Mouse (Mus musculus) T-helper 1 cell (primary cell): ENCODE data around the gene Cdt1.

Experiments
- in situ Hi-C: fragments of 300-600 bp; cut with MboI, MseI; formaldehyde crosslinking; loops from one replicate; pipeline ENCODE4 v1.15.1; 2025; ENCODE audit warnings: high pct_unique_total_duplicates

Gene Cdt1

DNA sequence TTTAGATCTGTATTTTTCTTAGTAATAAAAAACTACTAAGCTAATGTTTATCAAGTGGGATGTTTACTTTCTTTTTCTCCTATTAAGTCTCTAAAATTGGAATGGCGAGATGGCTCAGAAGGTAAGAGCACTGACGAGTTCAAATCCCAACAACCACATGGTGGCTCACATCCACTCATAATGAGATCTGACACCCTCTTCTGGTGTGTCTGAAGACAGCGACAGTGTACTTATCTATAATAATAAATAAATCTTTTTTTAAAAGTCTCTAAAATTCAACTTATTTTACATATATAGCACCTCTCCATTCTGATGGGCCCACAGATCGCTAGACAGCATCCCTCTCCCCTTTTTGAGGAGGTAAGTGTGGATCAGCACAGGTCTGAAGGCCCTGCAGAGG lies 42.4 kb downstream of the Cdt1 start:
- in situ Hi-C loops = loop anchor here (10.0 kb wide), 1 partner anchor 615 kb away; no protein-coding TSS in a partner anchor

DNA sequence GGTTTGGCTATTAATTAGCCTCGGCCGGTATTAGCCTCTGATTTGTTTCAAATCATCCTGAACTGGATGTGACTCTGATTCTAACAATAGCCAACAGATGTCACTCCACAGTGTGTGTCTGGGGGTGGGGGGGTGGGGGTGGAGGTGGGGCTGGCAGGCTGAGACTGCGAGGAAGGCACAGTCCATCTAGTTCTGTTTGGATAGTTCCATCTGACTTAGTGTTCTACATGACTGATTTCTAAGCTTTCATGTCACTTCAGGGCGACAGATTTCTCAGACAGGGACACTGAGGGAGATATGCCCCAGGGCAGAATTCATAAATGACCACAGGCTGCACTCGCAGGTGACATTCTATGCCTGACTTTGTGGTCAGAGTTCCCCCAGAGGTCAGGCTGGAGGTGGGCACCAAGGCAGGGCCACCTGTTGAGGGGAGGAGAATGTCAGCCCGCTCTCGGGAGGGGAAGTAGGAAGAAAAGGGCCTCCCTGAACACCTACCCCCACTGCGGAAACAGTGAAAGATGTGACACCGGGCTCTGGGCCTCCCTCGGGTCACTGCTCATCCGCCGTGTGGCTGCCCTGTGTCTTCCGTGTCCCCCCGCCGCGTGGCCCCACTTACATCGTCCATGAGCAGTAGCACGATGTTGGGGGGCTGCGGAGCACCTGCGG lies 42.9 kb downstream of the Cdt1 start:
- in situ Hi-C loops = loop anchor here (10.0 kb wide), 1 partner anchor 616 kb away; no protein-coding TSS in a partner anchor

DNA sequence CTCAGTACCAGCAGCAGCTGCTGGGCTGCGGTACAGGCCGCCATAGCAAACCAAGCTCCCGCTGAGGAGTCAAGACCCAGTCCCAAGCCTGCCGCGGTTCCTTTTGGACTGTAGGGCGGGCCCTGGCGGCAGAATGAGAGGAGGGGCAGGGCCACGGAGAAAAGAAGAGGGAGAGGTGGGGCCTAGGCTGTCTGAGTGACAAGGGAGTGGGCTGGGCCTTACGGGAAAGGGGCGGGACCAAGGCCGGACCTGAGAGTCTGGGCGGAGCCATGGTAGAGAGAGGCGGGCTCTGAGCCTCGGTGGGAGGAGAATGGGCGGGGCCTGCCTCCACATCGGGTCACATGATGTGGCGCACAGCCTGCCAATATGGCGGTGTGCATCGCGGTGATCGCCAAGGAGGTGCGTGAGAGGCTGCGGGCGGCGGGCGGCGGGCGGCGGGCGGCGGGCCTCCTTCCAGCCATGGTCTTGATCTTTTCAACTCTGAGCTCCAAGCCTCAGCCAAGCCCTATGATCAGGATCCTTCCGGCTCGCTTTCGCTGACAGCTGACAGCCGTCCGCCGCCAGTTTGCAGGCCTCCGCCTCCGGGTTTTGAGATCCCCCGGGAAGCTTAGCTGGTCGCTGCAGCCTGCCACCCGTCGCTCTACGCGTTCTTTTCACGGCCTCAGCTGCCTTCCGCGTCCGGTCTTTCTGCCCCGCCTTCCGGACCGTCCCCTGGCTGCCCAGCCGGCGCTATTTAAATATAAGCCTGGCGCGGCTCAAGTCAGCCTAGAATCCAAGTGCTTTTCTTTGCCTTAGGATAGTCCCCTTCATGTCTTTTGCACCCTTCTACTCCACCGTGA lies 43.7 kb downstream of the Cdt1 start, which contains the start of the genes Galns and Trappc2l:
Galns (minus strand) TSS at position 169 of the 839 bp plus-strand sequence.
Trappc2l (plus strand) TSS at position 346 of the 839 bp plus-strand sequence.
- in situ Hi-C loops = loop anchor here (10.0 kb wide), 1 partner anchor 617 kb away; no protein-coding TSS in a partner anchor

DNA sequence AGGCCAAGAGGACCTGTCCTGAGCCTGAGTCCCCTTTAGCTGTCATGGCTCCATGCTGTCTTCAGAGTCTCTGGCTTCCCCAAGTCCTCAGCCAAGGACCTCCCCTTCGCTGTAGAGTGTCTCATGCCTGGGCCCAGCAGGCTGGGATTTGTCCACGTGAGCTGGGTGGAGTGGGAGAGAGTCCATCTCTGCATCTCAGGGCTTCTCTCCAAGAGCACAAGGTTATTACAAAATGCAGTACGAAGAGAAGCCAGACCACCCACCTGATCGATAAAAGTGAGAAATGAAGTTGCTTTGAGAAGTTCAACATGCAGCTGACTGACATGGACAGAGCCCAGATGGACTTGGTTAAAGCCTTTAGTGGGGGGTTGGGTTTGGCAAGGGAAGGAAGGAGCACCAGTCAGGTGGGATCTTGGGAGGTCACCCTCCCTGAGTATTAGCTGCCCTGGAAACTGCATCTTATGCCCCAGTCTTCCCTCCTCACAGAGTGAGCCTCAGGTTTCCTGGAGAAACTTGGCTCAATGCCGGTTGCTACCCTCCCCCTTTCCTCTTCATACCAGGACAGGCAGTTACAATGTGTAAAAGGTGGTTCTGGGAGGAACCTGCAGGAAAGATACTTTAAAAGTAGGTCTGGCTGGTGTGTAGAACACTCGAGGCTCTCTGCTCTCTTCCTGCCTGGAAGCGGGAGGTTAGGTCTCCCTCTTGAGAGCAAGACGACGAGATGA lies 48.5 kb downstream of the Cdt1 start:
- in situ Hi-C loops = loop anchor here (10.0 kb wide), 1 partner anchor 622 kb away; no protein-coding TSS in a partner anchor

DNA sequence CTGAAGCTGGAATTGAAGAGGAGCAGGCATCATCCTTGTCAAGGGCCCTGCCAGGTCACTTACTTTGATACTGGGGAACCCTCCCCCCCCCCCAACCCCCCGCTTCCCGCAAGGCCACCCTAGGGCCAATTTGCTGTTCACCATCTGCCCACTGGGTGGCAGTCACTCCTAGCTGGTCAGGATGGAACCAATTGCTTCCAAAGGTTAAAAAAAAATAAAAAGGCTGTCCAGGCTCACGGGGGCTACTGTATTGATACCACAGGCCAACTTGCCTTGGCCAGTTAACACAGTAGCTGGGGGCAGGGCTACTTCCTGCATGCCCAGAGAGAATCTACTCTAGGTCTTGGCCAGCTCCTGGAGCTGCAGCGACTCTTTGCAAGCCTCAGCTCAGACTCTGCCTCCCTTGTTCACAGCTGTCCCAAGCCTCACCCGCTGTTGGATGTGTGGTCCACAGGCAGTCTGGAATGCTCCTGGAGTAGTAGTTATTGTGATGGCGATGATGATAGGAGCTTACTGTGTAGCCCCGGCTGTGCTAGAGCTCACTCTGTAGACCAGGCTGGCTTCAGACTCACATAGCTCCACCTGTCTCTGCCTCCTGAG lies 50.2 kb downstream of the Cdt1 start:
- in situ Hi-C loops = loop anchor here (10.0 kb wide), 1 partner anchor 623 kb away; no protein-coding TSS in a partner anchor

DNA sequence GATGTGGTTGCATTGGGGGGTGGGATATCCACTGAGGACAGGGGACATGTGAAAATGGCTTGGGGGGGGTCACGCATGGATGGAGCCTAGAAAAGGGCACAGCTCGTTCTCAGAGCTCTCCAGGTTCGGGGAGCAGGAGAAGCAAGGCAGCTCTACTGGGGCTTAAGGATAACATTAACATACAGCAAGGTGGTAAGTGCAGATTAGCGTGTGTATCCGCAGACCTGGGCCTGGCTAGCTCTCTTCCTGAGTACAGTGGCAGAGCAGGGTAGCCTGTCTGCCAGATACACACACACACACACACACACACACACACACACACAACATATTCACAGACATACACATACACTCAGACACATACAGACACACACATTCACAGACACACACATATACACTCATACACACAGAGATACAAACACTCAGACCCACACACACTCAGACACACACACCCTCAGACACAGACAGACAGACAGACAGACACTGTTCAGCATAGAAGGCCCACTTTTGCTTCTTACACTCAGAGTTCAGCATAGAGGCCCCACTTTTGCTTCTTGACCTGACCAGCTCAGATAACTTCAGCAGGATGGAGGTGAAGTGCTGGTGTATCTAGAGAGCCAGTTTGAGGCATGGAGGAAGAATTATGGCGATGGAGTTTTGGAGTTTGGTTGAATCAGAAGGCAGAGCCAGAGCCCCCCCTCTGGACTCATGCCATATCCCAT lies 51.0 kb downstream of the Cdt1 start:
- in situ Hi-C loops = loop anchor here (10.0 kb wide), 1 partner anchor 624 kb away; no protein-coding TSS in a partner anchor

DNA sequence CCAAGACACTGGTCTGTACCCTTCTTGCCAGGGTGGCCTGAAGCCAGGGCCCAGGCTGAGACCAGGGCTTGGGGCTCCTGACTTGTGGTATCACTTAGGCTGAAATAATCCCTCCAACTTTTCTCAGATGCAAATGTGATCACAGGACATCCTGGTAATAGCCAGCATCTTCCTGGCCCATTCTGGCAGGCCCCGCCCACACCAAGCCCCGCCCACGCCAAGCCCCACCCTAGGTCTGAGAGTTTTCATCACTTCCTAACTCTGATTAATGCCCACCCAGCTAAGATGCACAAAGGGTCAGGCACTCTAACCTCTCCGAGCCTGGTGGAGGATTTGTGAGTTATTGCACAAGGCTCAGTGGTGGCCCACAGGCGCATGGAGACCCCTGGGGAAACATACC lies 52.6 kb downstream of the Cdt1 start:
- in situ Hi-C loops = loop anchor here (5.0 kb wide), 1 partner anchor 207 kb away; no protein-coding TSS in a partner anchor

DNA sequence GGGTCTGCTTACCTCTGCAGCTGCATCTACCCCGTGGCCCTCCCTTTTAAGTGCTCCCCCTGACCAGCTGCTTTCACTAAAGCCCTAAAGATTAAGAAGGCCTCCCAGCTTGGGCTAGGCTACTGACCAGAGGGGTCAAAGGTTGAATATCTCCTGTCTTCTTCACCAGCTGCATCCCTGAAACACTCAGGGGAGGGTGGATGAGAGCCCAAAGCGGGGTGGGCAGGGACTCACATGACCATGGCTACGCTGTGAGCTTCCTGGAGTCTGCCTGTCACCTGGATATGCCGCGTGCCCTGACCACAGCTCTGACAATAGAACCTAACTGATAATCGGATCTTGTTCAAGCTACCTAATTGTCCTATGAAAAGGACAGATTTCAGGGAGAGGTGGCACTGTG lies 54.9 kb downstream of the Cdt1 start, which contains the start of gene Pabpn1l:
Pabpn1l (minus strand) TSS at position 13 of the 400 bp plus-strand sequence.
- in situ Hi-C loops = loop anchor here (5.0 kb wide), 1 partner anchor 205 kb away; no protein-coding TSS in a partner anchor
